Mouse (Mus musculus) spleen, adult 2 months (tissue): ENCODE data around the gene Trrap. TPM values are rescaled to one million over a fixed set of nuclear protein-coding genes. Genes with fewer than 3 reads are reported as not detected.
"Not testable (repeated sequence)": the region's sequence is repeated elsewhere in the genome, so short reads cannot be mapped to it uniquely, and the experiment has no call there.

ENCODE experiments used
- DNase-seq, 2 experiments: peaks; one replicate each; pipeline versions ENCODE4 v3.0.0 to v3.0.0-alpha.2; 2012 to 2021; ENCODE audit warnings: low spot score in 2 of 2, low read depth in 1 of 2
- H3K27ac ChIP-seq: fragments of 200-500 bp; 2 replicates; pipeline ENCODE4 v1.5.1; 2012; ENCODE audit warnings: low read length, inconsistent platforms; ENCODE audit not compliant: insufficient read depth
- H3K27me3 ChIP-seq: fragments of 200-500 bp; 2 replicates; pipeline ENCODE4 v1.6.1; 2012; ENCODE audit warnings: mild to moderate bottlenecking, moderate library complexity, low read length, inconsistent platforms; ENCODE audit not compliant: control insufficient read depth, insufficient read depth
- H3K36me3 ChIP-seq: fragments of 200-500 bp; 2 replicates; pipeline ENCODE4 v1.6.1; 2012; ENCODE audit warnings: mild to moderate bottlenecking, low read length, inconsistent platforms; ENCODE audit not compliant: control insufficient read depth, insufficient read depth
- H3K4me1 ChIP-seq: fragments of 200-500 bp; 2 replicates; pipeline ENCODE4 v1.6.1; 2011; ENCODE audit warnings: inconsistent platforms; ENCODE audit not compliant: control insufficient read depth, insufficient read depth, insufficient read length
- H3K4me3 ChIP-seq: fragments of 200-500 bp; 2 replicates; pipeline ENCODE4 v1.5.1; 2011; ENCODE audit warnings: mild to moderate bottlenecking, inconsistent platforms; ENCODE audit not compliant: insufficient read depth, insufficient read length; ENCODE audit errors: extremely low read depth
- CTCF ChIP-seq: fragments of 200-500 bp; IDR thresholded peaks from 2 replicates; pipeline ENCODE4 v1.5.1; 2011; ENCODE audit warnings: mild to moderate bottlenecking, inconsistent platforms; ENCODE audit not compliant: insufficient read depth, insufficient read length, insufficient replicate concordance; ENCODE audit errors: extremely low read depth
- POLR2A ChIP-seq: fragments of 200-500 bp; IDR thresholded peaks from 2 replicates; pipeline ENCODE4 v1.6.1; 2011; ENCODE audit warnings: low read depth, low read length, inconsistent platforms
- WGBS: fragments of 180-500 bp; shearing (Covaris S2); methylation state at CpG from one replicate; pipeline ENCODE4 v1.1.7; 2018; 5-methylcytosine and 5-hydroxymethylcytosine counted together
- polyA plus RNA-seq: library from polyadenylated mRNA; depleted of rRNA; stranded (reverse); fragments of >200 nt; gene quantifications from 2 replicates; pipeline ENCODE4 v1.2.3, GENCODE M21; 2012; rRNA removed

Gene Trrap
- polyA plus RNA-seq: 93.8 and 106 TPM in 2 replicates

DNA sequence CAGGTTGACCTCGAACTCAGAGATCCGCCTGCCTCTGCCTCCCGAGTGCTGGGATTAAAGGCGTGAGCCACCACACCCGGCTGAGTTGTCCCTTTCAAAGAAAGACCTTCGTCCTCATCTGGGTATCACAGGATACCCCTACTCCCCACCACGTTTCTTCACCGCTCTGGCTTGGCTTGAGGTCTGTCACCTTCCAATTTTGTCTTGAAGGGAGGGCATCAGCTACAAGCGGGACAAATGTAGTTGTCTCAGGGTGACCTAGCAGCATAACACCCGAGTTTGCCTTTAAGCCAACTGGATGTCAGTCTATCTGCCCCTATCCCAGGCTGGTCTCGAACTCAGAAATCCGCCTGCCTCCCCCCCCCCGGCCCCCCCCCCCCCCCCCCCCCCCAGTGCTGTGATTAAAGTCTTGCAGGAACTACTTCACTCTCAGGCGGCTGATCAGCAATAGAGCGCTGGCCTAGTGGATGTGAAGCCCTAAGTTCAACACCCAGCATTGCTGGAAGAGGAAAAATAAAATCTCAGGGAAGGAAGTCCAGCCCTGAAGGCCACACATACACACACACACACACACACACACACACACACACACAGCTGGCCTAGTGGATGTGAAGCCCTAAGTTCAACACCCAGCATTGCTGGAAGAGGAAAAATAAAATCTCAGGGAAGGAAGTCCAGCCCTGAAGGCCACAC, at the start of gene Trrap:
Gene Trrap, plus strand, starts transcription at position 627 of the 693 bp plus-strand sequence.
- H3K4me1 ChIP-seq, DNase-seq: not testable (repeated sequence)
- 78% methylated on average over 15 of the region's 15 CpGs for WGBS

DNA sequence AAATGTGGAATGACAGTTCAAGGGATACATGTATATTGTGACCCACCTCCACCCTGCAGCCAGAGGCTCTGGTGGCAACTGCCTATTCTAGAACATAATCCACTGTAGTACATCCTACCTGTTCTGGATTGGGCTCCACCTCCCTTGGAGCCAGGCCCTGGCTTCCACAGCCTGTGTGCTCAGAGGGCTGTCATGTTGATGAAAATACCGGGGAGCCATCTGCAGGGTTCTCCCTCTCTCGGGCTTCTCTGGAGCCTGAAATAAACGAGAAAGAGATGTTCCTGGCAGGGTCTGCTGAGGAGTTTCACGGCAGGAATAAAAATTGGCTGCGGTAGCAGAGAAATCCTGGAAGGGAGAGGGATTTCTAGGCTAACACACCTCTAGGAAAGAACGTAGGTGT, 47.8 kb upstream of the Trrap start:
- WGBS: 80% methylated on average over 6 of the region's 6 CpGs
- TF ChIP-seq POLR2A (no peak), CTCF (no peak)

More for the DNA sequence above, at the start of gene Trrap:
- Histone ChIP-seq H3K4me3 (peak within 1 kb of the TSS; percentile 97), H3K27ac (peak within 1 kb of the TSS; percentile 99)
- not testable (repeated sequence) for H3K27me3 ChIP-seq, H3K36me3 ChIP-seq

DNA sequence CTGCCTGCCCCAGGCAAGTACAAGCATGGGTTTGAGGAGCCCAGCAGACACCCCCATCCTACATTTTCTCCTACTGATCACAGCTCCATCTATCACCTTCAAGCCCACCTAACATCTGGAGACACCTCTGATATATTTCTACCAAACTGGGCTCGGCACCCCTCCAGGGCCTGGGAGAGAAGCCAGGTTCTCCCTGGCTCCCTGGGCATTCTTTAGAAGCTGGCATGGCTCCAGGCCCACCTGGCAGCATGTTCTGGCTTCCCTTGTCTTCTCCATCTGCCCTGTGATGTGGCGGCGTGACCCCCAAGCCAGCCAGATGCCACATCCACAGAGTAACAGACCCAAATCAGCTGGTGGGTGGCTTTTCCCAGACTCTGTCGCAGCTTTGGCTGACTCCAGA, 47.3 kb upstream of the Trrap start:
- Histone ChIP-seq H3K27ac (no peak overlapping the region), H3K4me3 (no peak overlapping the region), H3K36me3 (no peaks in the 10 kb centered on the region), H3K27me3 (no peaks in the 10 kb centered on the region), H3K4me1 (no peaks in the 10 kb centered on the region)
- no peak for DNase-seq
- 67% methylated on average over 4 of the region's 4 CpGs for WGBS
- no peak for TF ChIP-seq CTCF
- no peak for TF ChIP-seq POLR2A

More for the DNA sequence above, 47.8 kb upstream of the Trrap start:
- H3K4me3 ChIP-seq: no peak overlapping the region
- H3K36me3 ChIP-seq: no peaks in the 10 kb centered on the region
- DNase-seq: no peak
- no peaks in the 10 kb centered on the region for H3K4me1 ChIP-seq
- no peaks in the 10 kb centered on the region for H3K27me3 ChIP-seq
- no peak overlapping the region for H3K27ac ChIP-seq

DNA sequence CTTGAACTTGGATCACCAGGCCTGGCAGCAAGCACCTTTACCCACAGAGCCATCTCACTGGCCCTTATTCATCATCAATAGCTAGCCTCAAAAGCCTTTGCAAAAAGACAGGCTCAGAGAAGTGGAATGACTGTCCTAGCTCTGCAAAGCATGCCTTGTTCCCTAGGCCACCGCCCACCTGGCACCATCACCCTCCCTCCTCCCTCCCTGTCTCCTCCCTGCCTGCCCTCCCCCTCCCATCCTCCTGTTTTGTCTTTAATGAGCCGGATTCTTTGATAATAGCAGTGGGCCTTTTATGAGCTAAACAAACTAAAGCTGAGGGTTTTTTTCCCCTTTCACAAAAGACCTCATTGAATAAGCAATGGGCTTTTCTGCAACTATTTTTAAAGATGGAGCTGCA, 42.6 kb upstream of the Trrap start:
- no peaks in the 10 kb centered on the region for H3K4me1 ChIP-seq
- WGBS: 54% methylated on average over 2 of the region's 2 CpGs
- no peak overlapping the region for H3K27ac ChIP-seq
- no peaks in the 10 kb centered on the region for H3K36me3 ChIP-seq
- H3K4me3 ChIP-seq: no peak overlapping the region
- no peaks in the 10 kb centered on the region for H3K27me3 ChIP-seq
- DNase-seq: no peak
- TF ChIP-seq CTCF (no peak), POLR2A (no peak)

DNA sequence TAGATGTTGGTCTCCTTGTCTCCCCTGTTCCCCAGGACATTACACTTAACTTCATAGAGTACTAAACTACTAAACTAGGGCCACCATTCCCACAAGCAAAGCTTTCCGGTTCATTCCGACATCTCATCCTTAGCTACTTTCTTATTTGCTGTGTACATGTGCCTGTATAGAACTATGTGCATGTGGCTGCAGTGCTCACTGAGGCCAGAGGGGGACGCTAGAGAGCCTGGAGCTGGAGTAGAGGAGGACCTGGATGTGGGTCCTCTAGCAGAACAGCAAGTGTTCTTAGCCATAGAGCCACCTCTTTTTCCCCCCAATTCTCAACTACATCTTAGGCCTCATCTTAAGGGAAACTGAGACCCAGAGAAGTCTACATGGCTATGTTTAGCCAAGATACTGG, 42.0 kb upstream of the Trrap start:
- H3K4me1 ChIP-seq: no peaks in the 10 kb centered on the region
- no peaks in the 10 kb centered on the region for H3K36me3 ChIP-seq
- TF ChIP-seq CTCF (no peak), POLR2A (no peak)
- WGBS: 77% methylated on average over 3 of the region's 3 CpGs
- DNase-seq: no peak
- H3K27me3 ChIP-seq: no peaks in the 10 kb centered on the region; the same call in 1 of the 2 replicates
- H3K4me3 ChIP-seq: no peak overlapping the region
- H3K27ac ChIP-seq: no peak overlapping the region

DNA sequence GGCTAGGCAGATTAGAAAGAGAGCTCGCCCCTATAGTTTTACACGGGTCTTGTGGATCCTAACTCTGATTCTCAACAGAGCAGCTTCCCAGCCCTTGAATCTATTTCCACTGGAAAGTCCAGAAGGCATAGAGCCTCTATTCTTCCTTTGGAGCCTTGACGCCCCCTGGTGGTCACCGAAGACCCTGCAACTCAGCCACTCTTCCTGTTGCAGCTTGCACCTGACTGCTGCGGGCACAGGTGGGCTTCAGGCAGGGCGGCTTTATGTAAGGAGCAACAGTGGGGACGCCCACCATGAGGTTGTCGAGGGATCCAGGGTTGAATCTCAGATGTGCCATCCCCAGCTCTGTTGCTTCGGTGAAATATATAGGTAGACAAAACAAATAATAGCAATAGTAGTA, 40.4 kb upstream of the Trrap start:
- Histone ChIP-seq H3K4me3 (no peak overlapping the region), H3K36me3 (no peaks in the 10 kb centered on the region), H3K27me3 (no peaks in the 10 kb centered on the region; the same call in 1 of the 2 replicates), H3K27ac (no peak overlapping the region), H3K4me1 (no peaks in the 10 kb centered on the region)
- WGBS: 12% methylated on average over 9 of the region's 9 CpGs
- peak in 1 of 2 experiments; percentile 41 for DNase-seq
- TF ChIP-seq CTCF (peak; percentile 60; the same call in 1 of the 2 replicates), POLR2A (no peak)

DNA sequence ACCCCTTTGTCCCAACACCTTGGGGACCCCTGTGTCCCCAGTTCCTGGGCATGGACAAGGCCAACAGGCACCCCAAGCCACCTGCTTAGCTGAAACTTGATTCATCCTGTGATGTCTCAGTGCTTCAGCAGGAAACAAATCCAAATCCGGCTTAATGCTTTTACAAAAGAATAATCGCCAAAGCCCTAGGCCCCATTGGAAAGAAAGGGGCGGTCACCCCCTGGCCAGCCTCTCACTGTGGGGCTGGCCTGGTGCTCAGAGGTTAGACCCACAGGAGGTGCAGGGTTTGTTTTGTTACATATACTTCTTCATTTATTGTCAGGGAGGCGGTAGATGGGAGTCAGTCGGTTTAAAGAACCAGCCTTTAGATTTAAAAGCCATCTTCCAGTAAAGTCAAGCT, 39.3 kb upstream of the Trrap start:
- Histone ChIP-seq H3K4me3 (no peak overlapping the region), H3K27me3 (no peaks in the 10 kb centered on the region; the same call in 1 of the 2 replicates), H3K36me3 (no peaks in the 10 kb centered on the region), H3K27ac (no peak overlapping the region), H3K4me1 (no peaks in the 10 kb centered on the region)
- DNase-seq: no peak
- TF ChIP-seq CTCF: no peak
- no peak for TF ChIP-seq POLR2A
- 57% methylated on average over 5 of the region's 5 CpGs for WGBS
